Mouse (Mus musculus): ENCODE data around the gene Adam17.

GRCm38 (mm10) chr12:21331711-21332110 lies 41.7 kb downstream of the Adam17 start:
- no peak for TF ChIP-seq POLR2A (IDR thresholded peaks at IDR 0.05; ENCODE audit: control insufficient read depth, low read depth, low read length)
- TF ChIP-seq CTCF (IDR thresholded peaks at IDR 0.05; ENCODE audit: control insufficient read depth, insufficient read depth, insufficient replicate concordance, low read depth, low read length) = no peak
